Mouse (Mus musculus): Measurements from ENCODE around the gene Tmem50b. TPM values are rescaled to one million over a fixed set of nuclear protein-coding genes. Genes with fewer than 3 reads are reported as not detected.
"Not testable (repeated sequence)": the region's sequence is repeated elsewhere in the genome, so short reads cannot be mapped to it uniquely, and the experiment has no call there.

The Tmem50b gene
- 60.8 and 64.6 TPM in 2 replicates for polyA plus RNA-seq (2015; fragmentation: Nextera tagmentation; extraction: Ambion mirVana)

DNA sequence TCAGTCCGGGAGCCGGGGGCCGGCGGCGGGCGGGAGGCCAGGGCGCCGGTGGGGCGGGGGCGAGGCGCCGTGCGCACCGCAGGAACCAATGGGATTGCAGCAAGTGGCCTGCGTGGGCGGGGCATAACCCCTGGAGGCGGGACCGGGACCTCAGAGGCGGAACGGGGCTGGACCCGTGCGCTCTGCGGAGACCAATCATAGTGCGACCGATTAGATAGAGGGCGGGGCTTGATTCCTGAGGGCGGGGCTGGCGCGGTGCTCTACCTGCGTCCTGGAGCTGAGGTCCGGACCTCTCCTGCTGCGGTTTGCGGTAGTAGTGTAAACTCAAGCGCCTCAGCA is at the start of gene Tmem50b:
Gene Tmem50b (minus strand): TSS at position 129 of the 339 bp plus-strand sequence.
- Histone ChIP-seq H3K27ac (replicated peaks) (peak within 1 kb of the TSS; percentile 77), H3K27me3 (ENCODE audit: control insufficient read depth, insufficient read depth, low read length) (no peaks in the 10 kb centered on the region), H3K4me1 (replicated peaks; ENCODE audit: control insufficient read depth, insufficient read depth) (no peaks in the 10 kb centered on the region), H3K4me2 (replicated peaks; ENCODE audit: low read depth) (peak within 1 kb of the TSS; percentile 93), H3K9me3 (ENCODE audit: control insufficient read depth, low read length) (no peaks in the 10 kb centered on the region), H3K9ac (ENCODE audit: low read length) (peak within 1 kb of the TSS; percentile 84), H3K36me3 (ENCODE audit: control insufficient read depth, insufficient read depth, low read length) (no peaks in the 10 kb centered on the region), H3K4me3 (ENCODE audit: low read depth, low read length) (peak within 1 kb of the TSS; percentile 78)
- peak; percentile 99 for DNase-seq (ENCODE audit: low spot score)
- no peak for TF ChIP-seq EP300 (optimal IDR thresholded peaks at IDR 0.05)
- TF ChIP-seq CTCF (IDR thresholded peaks at IDR 0.05; ENCODE audit: low read depth), result no peak
- 0% methylated on average over 24 of the region's 34 CpGs for WGBS
- ATAC-seq (ENCODE audit: low FRiP score, low TSS enrichment), result peak; percentile 99

DNA sequence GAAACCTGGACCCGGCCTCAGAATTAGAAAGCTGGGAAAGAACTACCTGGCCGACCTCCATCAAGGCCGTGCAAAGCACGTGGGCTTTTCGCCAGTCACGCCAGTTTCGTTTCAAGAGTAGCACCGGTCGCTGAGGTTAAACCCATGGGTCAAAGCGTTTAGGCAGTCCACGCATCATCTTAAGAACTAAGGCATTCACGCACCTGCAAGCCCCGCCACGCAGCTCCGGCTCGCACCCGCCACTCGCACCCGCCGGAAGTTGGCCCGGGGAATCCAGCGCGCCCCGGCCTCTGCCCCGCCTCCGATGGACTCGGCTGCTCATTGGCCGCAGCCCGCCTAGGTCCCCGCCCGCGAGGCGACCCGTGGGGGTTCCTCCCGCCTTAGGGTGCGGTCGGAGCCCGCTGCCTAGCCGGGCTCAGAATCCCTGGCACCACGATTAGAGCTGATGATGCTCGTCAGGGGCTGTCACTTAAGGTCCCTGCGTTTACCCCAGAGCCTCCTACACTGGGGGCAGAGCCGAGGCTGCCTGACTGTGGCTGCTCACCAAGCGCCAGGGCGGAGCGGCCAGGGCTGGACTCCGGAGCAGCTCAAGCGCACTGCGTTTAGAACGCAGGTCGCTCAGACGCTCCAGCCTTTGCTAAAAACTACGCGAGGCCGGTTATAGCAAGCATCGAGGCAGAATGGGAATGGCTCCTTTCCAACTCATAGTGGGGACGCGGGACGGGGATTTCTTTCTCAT is 49.2 kb upstream of the Tmem50b start, which contains the start of gene Gart:
Gene Gart (minus strand): TSS at position 272 of the 739 bp plus-strand sequence.
- TF ChIP-seq CTCF (IDR thresholded peaks at IDR 0.05; ENCODE audit: low read depth) (no peak), EP300 (optimal IDR thresholded peaks at IDR 0.05) (no peak)
- H3K4me3 ChIP-seq (ENCODE audit: low read depth, low read length), result peak within 1 kb of the TSS; percentile 78
- peak within 1 kb of the TSS; percentile 100 for H3K27ac ChIP-seq (replicated peaks)
- WGBS, result under 1% methylated on average over 59 of the region's 59 CpGs
- no peaks in the 10 kb centered on the region for H3K27me3 ChIP-seq (ENCODE audit: control insufficient read depth, insufficient read depth, low read length)
- ATAC-seq (ENCODE audit: low FRiP score, low TSS enrichment) (peak; percentile 94), DNase-seq (ENCODE audit: low spot score) (peak; percentile 96)
- H3K36me3 ChIP-seq (ENCODE audit: control insufficient read depth, insufficient read depth, low read length), result no peaks in the 10 kb centered on the region
- no peaks in the 10 kb centered on the region for H3K9me3 ChIP-seq (ENCODE audit: control insufficient read depth, low read length)
- no peaks in the 10 kb centered on the region for H3K4me1 ChIP-seq (replicated peaks; ENCODE audit: control insufficient read depth, insufficient read depth)
- peak within 1 kb of the TSS; percentile 93 for H3K4me2 ChIP-seq (replicated peaks; ENCODE audit: low read depth)
- peak within 1 kb of the TSS; percentile 93 for H3K9ac ChIP-seq (ENCODE audit: low read length)

DNA sequence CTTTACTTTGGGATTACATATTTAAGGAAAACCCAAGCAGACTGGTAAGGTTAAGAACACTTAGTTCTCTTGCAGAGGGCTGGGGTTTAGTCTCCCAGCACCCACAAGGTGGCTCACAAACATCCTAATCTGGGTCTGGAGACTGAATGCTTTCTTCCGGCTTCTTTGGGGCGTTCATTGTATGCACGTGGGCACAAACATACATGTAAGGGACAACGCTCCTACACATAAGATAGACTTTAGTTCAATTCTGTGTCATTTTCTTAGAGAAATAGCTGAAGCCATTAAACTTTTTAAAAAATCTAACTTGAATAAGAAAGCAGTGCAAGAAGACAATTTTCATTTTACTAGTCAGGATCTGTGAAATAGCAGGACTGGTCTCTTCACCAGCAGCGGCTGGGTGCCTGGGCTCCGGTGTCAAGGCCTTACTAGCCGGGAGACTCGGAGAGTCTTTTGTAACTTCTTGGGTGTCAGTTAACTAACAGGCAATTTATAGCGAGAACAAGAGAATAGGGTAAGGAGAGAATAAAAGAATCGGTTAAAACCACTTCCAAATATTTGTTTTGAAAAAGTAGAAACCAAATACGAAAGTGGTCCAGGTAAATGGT is 48.5 kb upstream of the Tmem50b start:
- TF ChIP-seq EP300 (optimal IDR thresholded peaks at IDR 0.05), result no peak
- TF ChIP-seq CTCF (IDR thresholded peaks at IDR 0.05; ENCODE audit: low read depth), result peak; percentile 47
- H3K27ac ChIP-seq (replicated peaks), result peak overlapping the region; percentile 100
- H3K27me3 ChIP-seq (ENCODE audit: control insufficient read depth, insufficient read depth, low read length), result no peaks in the 10 kb centered on the region
- H3K4me3 ChIP-seq (ENCODE audit: low read depth, low read length), result peak overlapping the region; percentile 78
- peak overlapping the region; percentile 93 for H3K4me2 ChIP-seq (replicated peaks; ENCODE audit: low read depth)
- ATAC-seq (ENCODE audit: low FRiP score, low TSS enrichment) (no peak), DNase-seq (ENCODE audit: low spot score) (peak; percentile 45)
- 2% methylated on average over 11 of the region's 11 CpGs for WGBS
- no peaks in the 10 kb centered on the region for H3K4me1 ChIP-seq (replicated peaks; ENCODE audit: control insufficient read depth, insufficient read depth)
- H3K9ac ChIP-seq (ENCODE audit: low read length), result peak overlapping the region; percentile 93
- H3K36me3 ChIP-seq (ENCODE audit: control insufficient read depth, insufficient read depth, low read length), result 0 out of 2 replicates have a peak, but pooled peaks cover 3% of the 10 kb centered on the region
- no peaks in the 10 kb centered on the region for H3K9me3 ChIP-seq (ENCODE audit: control insufficient read depth, low read length)

DNA sequence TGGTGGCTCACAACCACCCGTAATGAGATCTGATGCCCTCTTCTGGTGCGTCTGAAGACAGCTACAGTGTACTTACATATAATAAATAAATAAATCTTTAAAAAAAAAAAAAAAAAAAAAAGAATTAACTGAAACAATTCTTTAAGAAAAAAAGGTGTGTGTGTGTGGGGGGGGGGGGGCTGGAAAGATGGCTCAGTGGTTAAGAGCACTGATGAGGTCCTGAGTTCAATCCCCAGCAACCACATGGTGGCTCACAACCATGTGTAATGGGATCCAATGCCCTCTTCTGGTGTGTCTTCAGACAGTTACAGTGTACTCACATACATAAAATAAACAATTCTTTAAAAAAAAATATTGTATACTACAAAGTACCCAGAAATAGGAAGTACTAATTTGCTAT is 47.8 kb upstream of the Tmem50b start:
- H3K9me3 ChIP-seq (ENCODE audit: control insufficient read depth, low read length); DNase-seq (ENCODE audit: low spot score); H3K27ac ChIP-seq (replicated peaks); ATAC-seq (ENCODE audit: low FRiP score, low TSS enrichment); H3K36me3 ChIP-seq (ENCODE audit: control insufficient read depth, insufficient read depth, low read length); H3K4me1 ChIP-seq (replicated peaks; ENCODE audit: control insufficient read depth, insufficient read depth); H3K4me3 ChIP-seq (ENCODE audit: low read depth, low read length); H3K9ac ChIP-seq (ENCODE audit: low read length); H3K4me2 ChIP-seq (replicated peaks; ENCODE audit: low read depth); H3K27me3 ChIP-seq (ENCODE audit: control insufficient read depth, insufficient read depth, low read length): not testable (repeated sequence)
- WGBS, result no CpG with 5 or more reads among the region's 2 CpGs
- 0 out of 2 replicates have a peak, but pooled peaks have one; percentile 7 for TF ChIP-seq CTCF (IDR thresholded peaks at IDR 0.05; ENCODE audit: low read depth)

DNA sequence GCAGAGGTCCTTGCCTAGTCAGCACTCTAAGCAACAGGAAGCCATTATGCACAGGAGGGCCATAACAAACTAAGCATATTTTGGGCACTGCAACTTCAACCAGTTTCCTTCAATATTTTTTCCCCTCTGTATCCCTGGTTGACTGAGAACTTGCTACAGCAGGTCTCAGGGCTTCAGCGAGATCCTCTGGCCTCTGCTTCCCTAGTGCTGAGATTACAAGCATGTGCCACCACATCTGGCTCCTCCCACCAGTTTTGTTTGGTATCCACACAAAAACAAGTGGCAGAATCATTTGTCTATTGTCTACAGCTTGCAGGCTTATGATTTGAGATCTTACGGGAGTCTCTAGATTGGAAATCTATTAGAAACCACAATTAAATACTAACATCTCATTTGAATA is 47.3 kb upstream of the Tmem50b start:
- Histone ChIP-seq H3K9ac (ENCODE audit: low read length) (no peak overlapping the region), H3K4me3 (ENCODE audit: low read depth, low read length) (no peak overlapping the region), H3K27ac (replicated peaks) (no peak overlapping the region), H3K4me2 (replicated peaks; ENCODE audit: low read depth) (no peak overlapping the region), H3K9me3 (ENCODE audit: control insufficient read depth, low read length) (no peaks in the 10 kb centered on the region), H3K36me3 (ENCODE audit: control insufficient read depth, insufficient read depth, low read length) (0 out of 2 replicates have a peak, but pooled peaks cover 3% of the 10 kb centered on the region), H3K27me3 (ENCODE audit: control insufficient read depth, insufficient read depth, low read length) (no peaks in the 10 kb centered on the region), H3K4me1 (replicated peaks; ENCODE audit: control insufficient read depth, insufficient read depth) (no peaks in the 10 kb centered on the region)
- no peak for TF ChIP-seq EP300 (optimal IDR thresholded peaks at IDR 0.05)
- TF ChIP-seq CTCF (IDR thresholded peaks at IDR 0.05; ENCODE audit: low read depth), result no peak
- no peak for DNase-seq (ENCODE audit: low spot score)
- no peak for ATAC-seq (ENCODE audit: low FRiP score, low TSS enrichment)
- 81% methylated on average over 2 of the region's 2 CpGs for WGBS

DNA sequence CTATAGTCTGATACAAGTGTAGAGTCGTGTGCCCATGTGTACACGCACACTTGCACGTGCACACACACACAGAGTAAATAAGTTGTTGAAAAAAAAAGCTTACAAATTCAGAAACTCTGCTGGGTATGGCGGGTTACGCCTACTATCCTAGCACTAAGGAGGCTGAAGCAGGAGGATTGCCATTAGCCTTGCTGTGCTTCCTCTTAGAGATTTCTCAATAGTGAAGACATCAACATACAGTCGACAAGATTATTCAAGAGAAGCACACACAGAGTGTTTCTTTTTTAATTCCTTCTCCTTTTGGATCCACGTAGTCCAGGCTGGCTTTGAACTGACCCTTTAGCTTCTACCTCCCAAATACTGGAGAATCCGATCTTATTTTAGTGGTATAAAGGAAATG is 42.6 kb upstream of the Tmem50b start:
- WGBS, result 93% methylated on average over 8 of the region's 8 CpGs
- DNase-seq (ENCODE audit: low spot score) (no peak), ATAC-seq (ENCODE audit: low FRiP score, low TSS enrichment) (no peak)
- H3K4me2 ChIP-seq (replicated peaks; ENCODE audit: low read depth), result no peak overlapping the region
- H3K36me3 ChIP-seq (ENCODE audit: control insufficient read depth, insufficient read depth, low read length), result peaks cover 20% of the 10 kb centered on the region; the same call in 1 of the 2 replicates
- no peak overlapping the region for H3K4me3 ChIP-seq (ENCODE audit: low read depth, low read length)
- H3K9me3 ChIP-seq (ENCODE audit: control insufficient read depth, low read length), result no peaks in the 10 kb centered on the region
- TF ChIP-seq CTCF (IDR thresholded peaks at IDR 0.05; ENCODE audit: low read depth), result no peak
- TF ChIP-seq EP300 (optimal IDR thresholded peaks at IDR 0.05), result no peak
- no peaks in the 10 kb centered on the region for H3K4me1 ChIP-seq (replicated peaks; ENCODE audit: control insufficient read depth, insufficient read depth)
- H3K9ac ChIP-seq (ENCODE audit: low read length), result no peak overlapping the region
- no peak overlapping the region for H3K27ac ChIP-seq (replicated peaks)
- H3K27me3 ChIP-seq (ENCODE audit: control insufficient read depth, insufficient read depth, low read length), result no peaks in the 10 kb centered on the region

All from stomach, postnatal 0 days (tissue).